Mouse (Mus musculus) ES-Bruce4 (cell line): ENCODE data around the gene Cdrt4. TPM values are rescaled to one million over a fixed set of nuclear protein-coding genes. Genes with fewer than 3 reads are reported as not detected.
A peak's percentile ranks its signal among the peaks of the same experiment; 100 is the strongest.

Experiments used
- H3K27ac ChIP-seq: 2 replicates; pipeline ENCODE4 v1.5.1; 2012; ENCODE audit warnings: low read length, inconsistent platforms; ENCODE audit not compliant: insufficient read depth
- H3K27me3 ChIP-seq: 2 replicates; pipeline ENCODE4 v1.6.1; 2012; ENCODE audit warnings: mild to moderate bottlenecking, low read length, inconsistent platforms; ENCODE audit not compliant: control insufficient read depth, poor library complexity, insufficient read depth, severe bottlenecking
- H3K36me3 ChIP-seq: 2 replicates; pipeline ENCODE4 v1.6.1; 2012; ENCODE audit warnings: inconsistent platforms, mild to moderate bottlenecking, low read length, moderate library complexity; ENCODE audit not compliant: control insufficient read depth, poor library complexity, insufficient read depth, severe bottlenecking
- H3K4me1 ChIP-seq: one replicate; pipeline ENCODE4 v1.8.1; 2011; ENCODE audit warnings: low read length; ENCODE audit not compliant: control insufficient read depth, insufficient read depth
- H3K4me3 ChIP-seq: 2 replicates; pipeline ENCODE4 v1.5.1; 2011; ENCODE audit warnings: low read depth, mild to moderate bottlenecking, low read length
- H3K9ac ChIP-seq: 2 replicates; pipeline ENCODE4 v1.6.1; 2012; ENCODE audit warnings: low read depth, mild to moderate bottlenecking, inconsistent platforms; ENCODE audit not compliant: poor library complexity, severe bottlenecking
- H3K9me3 ChIP-seq: replicated peaks from 2 replicates; pipeline ENCODE4 v1.6.1; 2012; ENCODE audit warnings: mild to moderate bottlenecking, low read length, inconsistent platforms; ENCODE audit not compliant: control insufficient read depth, poor library complexity, insufficient read depth, severe bottlenecking
- CTCF ChIP-seq: IDR thresholded peaks from one replicate; pipeline ENCODE4 v1.8.1; 2011; ENCODE audit warnings: low read depth, low read length
- EP300 ChIP-seq: IDR thresholded peaks from 2 replicates; pipeline ENCODE4 v1.6.1; 2011; ENCODE audit warnings: low read depth, low read length; ENCODE audit not compliant: insufficient read depth
- POLR2A ChIP-seq: IDR thresholded peaks from one replicate; pipeline ENCODE4 v1.8.1; 2011; ENCODE audit warnings: low read length; ENCODE audit not compliant: insufficient read depth
- polyA plus RNA-seq: library from polyadenylated mRNA; stranded (reverse); fragments of >200 nt; gene quantifications from 2 replicates; pipeline ENCODE4 v1.2.4, GENCODE M21; 2011; ENCODE audit warnings: low read depth; ENCODE audit not compliant: missing spikeins, insufficient read depth, insufficient read length

Gene Cdrt4
- polyA plus RNA-seq, 1 experiment = not detected

DNA sequence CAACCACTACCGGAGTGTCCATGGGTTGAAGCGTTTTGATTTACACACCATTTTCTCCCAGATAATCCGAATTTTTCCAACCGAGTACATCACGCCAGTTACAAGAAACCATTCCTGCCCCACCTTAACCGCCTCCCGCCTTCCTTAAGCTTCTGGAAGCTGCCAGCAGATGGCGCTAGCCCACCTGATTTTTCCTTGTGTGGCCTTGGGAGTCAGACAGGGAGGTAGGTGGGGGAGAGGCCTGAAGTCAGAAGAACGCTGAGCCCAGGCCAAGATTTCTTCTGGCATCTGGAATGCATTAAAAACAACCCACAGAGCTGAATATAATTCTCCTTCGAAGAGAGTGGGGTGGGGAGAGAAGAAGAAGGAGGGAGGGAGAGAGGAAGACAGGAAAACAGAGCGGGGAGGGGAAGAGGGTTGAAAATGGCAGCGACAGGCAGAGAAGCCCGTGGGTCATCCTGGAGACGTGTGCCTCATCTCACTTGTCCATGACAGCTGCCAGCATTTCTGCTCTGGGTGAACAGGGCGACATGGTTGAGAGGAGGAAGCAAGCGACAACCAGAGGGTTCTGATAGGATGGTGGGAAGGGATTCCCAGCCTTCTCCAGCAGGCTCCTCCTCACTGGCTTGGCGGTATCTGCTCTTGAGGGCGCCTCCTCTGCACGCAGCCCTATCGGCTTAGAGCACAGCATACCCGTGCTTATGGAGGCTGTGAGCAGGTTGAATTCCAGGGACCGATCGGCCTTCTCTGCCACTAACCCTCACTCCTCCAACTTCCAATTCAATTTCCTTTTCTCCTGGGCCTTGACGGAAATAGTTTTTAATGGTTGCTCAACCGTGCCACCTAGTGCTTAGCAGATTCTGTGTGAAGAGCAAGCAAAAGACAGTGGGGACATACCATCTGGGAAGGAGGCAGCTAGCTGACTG lies 29.7 kb upstream of the Cdrt4 start:
- Histone ChIP-seq H3K4me1 (no peaks in the 10 kb centered on the region), H3K9ac (peak overlapping the region; percentile 2; the same call in 1 of the 2 replicates), H3K27me3 (no peaks in the 10 kb centered on the region), H3K4me3 (0 out of 2 replicates have a peak overlapping the region, but pooled peaks have one; percentile 23), H3K27ac (no peak overlapping the region), H3K36me3 (no peaks in the 10 kb centered on the region), H3K9me3 (no peaks in the 10 kb centered on the region)
- TF ChIP-seq EP300 = no peak
- TF ChIP-seq POLR2A = no peak
- peak; percentile 88 for TF ChIP-seq CTCF

DNA sequence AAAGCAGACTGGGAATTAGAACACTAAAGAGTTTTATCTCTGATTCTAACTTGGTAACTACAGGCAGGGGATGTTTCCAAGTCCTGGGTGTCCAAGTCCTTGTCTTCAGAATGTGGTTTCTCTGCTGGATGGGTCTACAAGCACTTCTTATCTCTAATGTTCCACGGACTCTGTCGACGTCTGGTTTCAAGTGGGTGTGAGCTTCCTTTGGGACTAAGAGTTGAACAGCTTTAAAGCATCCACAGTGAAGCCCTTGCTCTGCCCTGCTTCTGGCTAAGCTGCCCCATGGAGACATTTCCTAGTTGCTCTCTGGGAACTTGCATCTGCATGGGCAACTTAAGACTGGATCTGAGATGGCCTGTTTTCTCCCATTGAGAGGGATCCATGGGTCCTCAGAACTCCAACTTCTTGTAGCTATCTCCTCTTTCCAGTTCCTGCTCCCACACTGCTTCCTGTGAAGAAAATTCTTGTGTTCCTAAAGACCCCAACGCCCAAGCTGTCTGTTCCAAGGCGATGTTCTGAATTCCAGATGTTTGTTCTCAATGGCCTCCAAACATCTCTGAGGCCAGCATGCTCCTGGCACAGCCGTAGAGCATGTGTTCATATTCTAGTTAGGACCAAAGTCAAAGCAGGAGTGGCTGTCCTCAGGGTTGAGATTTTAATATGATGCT lies 26.8 kb upstream of the Cdrt4 start:
- Histone ChIP-seq H3K27ac (no peak overlapping the region), H3K4me1 (no peaks in the 10 kb centered on the region), H3K36me3 (no peaks in the 10 kb centered on the region), H3K27me3 (no peaks in the 10 kb centered on the region), H3K9ac (no peak overlapping the region), H3K9me3 (no peaks in the 10 kb centered on the region), H3K4me3 (no peak overlapping the region)
- TF ChIP-seq EP300 (no peak), CTCF (no peak), POLR2A (no peak)

- Histone ChIP-seq H3K4me3 (no peak overlapping the region), H3K27me3 (no peaks in the 10 kb centered on the region), H3K27ac (no peak overlapping the region), H3K4me1 (no peaks in the 10 kb centered on the region), H3K36me3 (no peaks in the 10 kb centered on the region), H3K9ac (no peak overlapping the region), H3K9me3 (no peaks in the 10 kb centered on the region)
- TF ChIP-seq EP300 = no peak
- no peak for TF ChIP-seq CTCF
- TF ChIP-seq POLR2A = no peak
Measured at GRCm38 (mm10) chr11:62929799-62930198, 21.2 kb upstream of the Cdrt4 start.

GRCm38 (mm10) chr11:62930574-62930973 lies 20.4 kb upstream of the Cdrt4 start:
- Histone ChIP-seq H3K36me3 (no peaks in the 10 kb centered on the region), H3K4me3 (no peak overlapping the region), H3K4me1 (no peaks in the 10 kb centered on the region), H3K27me3 (no peaks in the 10 kb centered on the region), H3K9me3 (no peaks in the 10 kb centered on the region), H3K9ac (no peak overlapping the region), H3K27ac (no peak overlapping the region)
- TF ChIP-seq CTCF (no peak), POLR2A (no peak), EP300 (no peak)

GRCm38 (mm10) chr11:62931141-62931540 lies 19.9 kb upstream of the Cdrt4 start:
- H3K36me3 ChIP-seq = no peaks in the 10 kb centered on the region
- H3K4me3 ChIP-seq = no peak overlapping the region
- no peaks in the 10 kb centered on the region for H3K4me1 ChIP-seq
- H3K27ac ChIP-seq = no peak overlapping the region
- no peak overlapping the region for H3K9ac ChIP-seq
- H3K9me3 ChIP-seq = no peaks in the 10 kb centered on the region
- TF ChIP-seq EP300 (no peak), POLR2A (no peak), CTCF (no peak)
- no peaks in the 10 kb centered on the region for H3K27me3 ChIP-seq
